Mouse (Mus musculus): ENCODE measurements around the gene Pard3. TPM values are rescaled to one million over a fixed set of nuclear protein-coding genes. Genes with fewer than 3 reads are reported as not detected.

The Pard3 gene
- polyA plus RNA-seq, 1 experiment from 2014 or later, result 7.0 TPM

DNA sequence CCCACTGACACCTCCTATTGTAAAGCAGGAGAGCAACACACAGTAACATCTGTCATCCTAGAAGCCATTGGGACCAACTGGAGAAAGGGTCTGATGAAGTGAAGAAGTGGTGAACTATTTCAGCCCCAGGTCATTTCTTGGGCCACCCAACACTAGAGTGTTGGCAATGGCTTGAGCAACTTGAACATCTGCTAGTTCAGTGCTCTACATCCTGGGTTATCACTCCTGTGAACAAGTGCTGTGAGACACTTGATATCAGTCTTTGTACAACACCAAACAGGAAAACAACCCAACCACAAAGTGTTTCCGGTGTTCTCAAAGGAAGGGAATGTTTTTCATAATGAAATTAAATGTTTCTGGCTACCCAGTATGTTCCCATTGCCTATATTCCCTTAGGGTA lies 438.1 kb downstream of the Pard3 start:
- Histone ChIP-seq H3K4me3 (ENCODE audit: low read depth, low read length) (no peak overlapping the region), H3K27me3 (ENCODE audit: control insufficient read depth, insufficient read depth, low read depth, low read length) (no peaks in the 10 kb centered on the region), H3K27ac (ENCODE audit: low read length) (no peak overlapping the region), H3K9me3 (replicated peaks; ENCODE audit: control insufficient read depth, low read length) (no peaks in the 10 kb centered on the region), H3K4me1 (ENCODE audit: control insufficient read depth, low read depth, low read length) (no peaks in the 10 kb centered on the region), H3K36me3 (ENCODE audit: control insufficient read depth, insufficient read depth) (no peaks in the 10 kb centered on the region), H3K4me2 (ENCODE audit: low read depth, low read length) (no peak overlapping the region), H3K9ac (ENCODE audit: low read depth, low read length) (no peak overlapping the region)
- no peak for ATAC-seq (ENCODE audit: low read depth)
- 20% methylated on average over 1 of the region's 1 CpGs for WGBS (ENCODE audit: insufficient replicate concordance)

DNA sequence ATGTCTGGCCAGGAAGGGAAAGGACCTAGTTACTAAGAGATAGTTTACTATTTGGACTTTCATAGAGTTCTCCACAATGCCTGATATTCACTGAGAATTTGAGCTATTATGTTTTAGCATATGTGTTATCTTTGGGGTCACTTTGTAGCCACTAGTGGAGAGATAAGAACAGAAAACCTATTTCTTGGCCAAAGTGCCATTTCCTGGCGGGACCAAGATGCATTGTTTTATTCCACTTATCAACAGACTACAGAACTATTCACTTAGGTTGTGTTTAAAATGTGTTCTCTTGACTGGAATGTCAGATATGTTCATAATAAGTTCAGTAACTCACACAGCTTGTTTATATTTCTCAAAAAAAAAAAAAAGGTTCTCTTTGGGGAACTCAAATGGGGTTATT lies 441.6 kb downstream of the Pard3 start:
- WGBS (ENCODE audit: insufficient replicate concordance), result 16% methylated on average over 1 of the region's 1 CpGs
- H3K27ac ChIP-seq (ENCODE audit: low read length), result no peak overlapping the region
- H3K9me3 ChIP-seq (replicated peaks; ENCODE audit: control insufficient read depth, low read length), result no peaks in the 10 kb centered on the region
- H3K9ac ChIP-seq (ENCODE audit: low read depth, low read length), result no peak overlapping the region
- H3K36me3 ChIP-seq (ENCODE audit: control insufficient read depth, insufficient read depth), result no peaks in the 10 kb centered on the region
- no peaks in the 10 kb centered on the region for H3K27me3 ChIP-seq (ENCODE audit: control insufficient read depth, insufficient read depth, low read depth, low read length)
- no peak overlapping the region for H3K4me2 ChIP-seq (ENCODE audit: low read depth, low read length)
- no peaks in the 10 kb centered on the region for H3K4me1 ChIP-seq (ENCODE audit: control insufficient read depth, low read depth, low read length)
- no peak overlapping the region for H3K4me3 ChIP-seq (ENCODE audit: low read depth, low read length)
- ATAC-seq (ENCODE audit: low read depth), result no peak

GRCm38 (mm10) chr8:127506336-127506735 lies 442.6 kb downstream of the Pard3 start:
- Histone ChIP-seq H3K9me3 (replicated peaks; ENCODE audit: control insufficient read depth, low read length) (no peaks in the 10 kb centered on the region), H3K36me3 (ENCODE audit: control insufficient read depth, insufficient read depth) (no peaks in the 10 kb centered on the region), H3K4me2 (ENCODE audit: low read depth, low read length) (no peak overlapping the region), H3K27ac (ENCODE audit: low read length) (no peak overlapping the region), H3K27me3 (ENCODE audit: control insufficient read depth, insufficient read depth, low read depth, low read length) (no peaks in the 10 kb centered on the region), H3K9ac (ENCODE audit: low read depth, low read length) (no peak overlapping the region), H3K4me1 (ENCODE audit: control insufficient read depth, low read depth, low read length) (no peaks in the 10 kb centered on the region), H3K4me3 (ENCODE audit: low read depth, low read length) (no peak overlapping the region)
- 42% methylated on average over 1 of the region's 1 CpGs for WGBS (ENCODE audit: insufficient replicate concordance)
- ATAC-seq (ENCODE audit: low read depth), result no peak

DNA sequence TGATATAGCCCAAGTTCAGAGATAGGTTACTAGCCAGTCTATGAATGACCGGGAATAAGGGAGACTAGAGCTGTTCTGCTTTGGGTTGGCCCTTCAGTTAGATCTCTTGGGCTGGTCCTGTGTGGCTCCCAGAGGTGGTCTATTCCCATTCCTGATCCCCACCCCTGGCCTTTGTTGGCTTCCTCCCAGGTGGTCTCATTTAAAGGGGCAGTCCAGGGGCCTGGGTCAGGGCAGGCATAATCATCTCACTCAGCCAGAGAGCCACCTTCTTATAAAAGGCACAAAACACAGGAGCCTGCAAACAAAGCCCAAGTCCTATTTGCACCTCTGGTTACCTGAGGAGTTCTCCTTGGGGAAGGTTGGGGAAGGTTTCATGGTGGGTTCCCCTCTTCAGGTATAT lies 447.6 kb downstream of the Pard3 start:
- no peak for ATAC-seq (ENCODE audit: low read depth)
- H3K4me3 ChIP-seq (ENCODE audit: low read depth, low read length), result no peak overlapping the region
- no peak overlapping the region for H3K9ac ChIP-seq (ENCODE audit: low read depth, low read length)
- H3K36me3 ChIP-seq (ENCODE audit: control insufficient read depth, insufficient read depth), result no peaks in the 10 kb centered on the region
- no peak overlapping the region for H3K4me2 ChIP-seq (ENCODE audit: low read depth, low read length)
- no peaks in the 10 kb centered on the region for H3K9me3 ChIP-seq (replicated peaks; ENCODE audit: control insufficient read depth, low read length)
- H3K4me1 ChIP-seq (ENCODE audit: control insufficient read depth, low read depth, low read length), result peaks cover 16% of the 10 kb centered on the region
- H3K27ac ChIP-seq (ENCODE audit: low read length), result no peak overlapping the region
- no peaks in the 10 kb centered on the region for H3K27me3 ChIP-seq (ENCODE audit: control insufficient read depth, insufficient read depth, low read depth, low read length)
- 67% methylated on average over 1 of the region's 1 CpGs for WGBS (ENCODE audit: insufficient replicate concordance)

- 67% methylated on average over 1 of the region's 1 CpGs for WGBS (ENCODE audit: insufficient replicate concordance)
- Histone ChIP-seq H3K27ac (ENCODE audit: low read length) (no peak overlapping the region), H3K27me3 (ENCODE audit: control insufficient read depth, insufficient read depth, low read depth, low read length) (no peaks in the 10 kb centered on the region), H3K4me1 (ENCODE audit: control insufficient read depth, low read depth, low read length) (peaks cover 17% of the 10 kb centered on the region), H3K4me2 (ENCODE audit: low read depth, low read length) (no peak overlapping the region), H3K4me3 (ENCODE audit: low read depth, low read length) (no peak overlapping the region), H3K36me3 (ENCODE audit: control insufficient read depth, insufficient read depth) (no peaks in the 10 kb centered on the region), H3K9me3 (replicated peaks; ENCODE audit: control insufficient read depth, low read length) (no peaks in the 10 kb centered on the region), H3K9ac (ENCODE audit: low read depth, low read length) (no peak overlapping the region)
- ATAC-seq (ENCODE audit: low read depth), result no peak
These were observed 448.4 kb downstream of the Pard3 start for GRCm38 (mm10) chr8:127512001-127512573.

- Histone ChIP-seq H3K27me3 (ENCODE audit: control insufficient read depth, insufficient read depth, low read depth, low read length) (no peaks in the 10 kb centered on the region), H3K4me3 (ENCODE audit: low read depth, low read length) (no peak overlapping the region), H3K4me1 (ENCODE audit: control insufficient read depth, low read depth, low read length) (peaks cover 17% of the 10 kb centered on the region), H3K27ac (ENCODE audit: low read length) (no peak overlapping the region), H3K36me3 (ENCODE audit: control insufficient read depth, insufficient read depth) (no peaks in the 10 kb centered on the region), H3K4me2 (ENCODE audit: low read depth, low read length) (no peak overlapping the region), H3K9ac (ENCODE audit: low read depth, low read length) (no peak overlapping the region), H3K9me3 (replicated peaks; ENCODE audit: control insufficient read depth, low read length) (no peaks in the 10 kb centered on the region)
- no peak for ATAC-seq (ENCODE audit: low read depth)
- 37% methylated on average over 4 of the region's 4 CpGs for WGBS (ENCODE audit: insufficient replicate concordance)
These were observed 448.9 kb downstream of the Pard3 start for GRCm38 (mm10) chr8:127512580-127512979.

DNA sequence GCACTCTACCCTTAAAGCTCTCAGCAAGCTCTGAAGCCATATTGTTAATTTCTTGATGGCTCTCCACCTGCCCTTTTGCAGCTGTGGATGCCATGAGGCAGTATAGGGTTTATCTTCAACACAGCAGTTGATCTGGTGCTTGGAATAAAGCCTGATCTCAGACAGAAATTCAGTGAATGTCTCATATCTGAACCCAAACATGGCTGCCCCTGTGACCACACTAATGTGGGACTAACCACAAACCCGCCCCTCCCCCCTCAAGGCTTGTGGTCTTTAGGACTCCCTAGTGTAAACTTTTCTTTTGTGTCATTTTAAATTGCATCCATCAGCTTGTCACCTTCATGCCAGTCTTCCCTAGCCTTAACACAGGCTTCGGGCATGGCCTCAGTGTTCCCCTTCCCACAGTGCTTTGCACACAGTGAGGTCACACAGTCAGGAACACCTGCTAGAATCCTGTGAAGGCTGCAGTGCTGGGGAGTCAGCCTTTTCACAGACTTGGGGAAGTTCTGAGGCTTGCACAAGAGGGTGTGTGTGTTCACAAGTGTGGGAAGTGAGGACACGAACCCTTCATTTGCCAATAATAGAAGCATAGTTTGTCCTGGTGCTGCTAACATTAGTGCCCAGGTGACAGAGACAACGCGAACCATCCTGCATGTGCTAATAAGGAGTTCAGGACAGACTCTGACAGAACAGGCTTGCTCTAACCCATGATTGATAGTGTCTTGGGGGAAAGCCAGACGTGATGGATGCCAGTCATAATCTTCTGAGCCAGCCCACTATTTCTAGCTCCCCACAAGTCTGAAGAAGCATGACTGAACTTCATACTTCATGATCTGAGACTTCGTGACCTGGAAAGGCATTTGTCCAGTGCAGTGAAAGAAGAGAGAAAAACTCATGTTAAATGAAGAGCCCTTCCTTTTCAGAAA lies 451.4 kb downstream of the Pard3 start:
- Histone ChIP-seq H3K27ac (ENCODE audit: low read length) (no peak overlapping the region), H3K9ac (ENCODE audit: low read depth, low read length) (no peak overlapping the region), H3K4me2 (ENCODE audit: low read depth, low read length) (no peak overlapping the region), H3K27me3 (ENCODE audit: control insufficient read depth, insufficient read depth, low read depth, low read length) (no peaks in the 10 kb centered on the region), H3K36me3 (ENCODE audit: control insufficient read depth, insufficient read depth) (no peaks in the 10 kb centered on the region), H3K4me3 (ENCODE audit: low read depth, low read length) (no peak overlapping the region), H3K9me3 (replicated peaks; ENCODE audit: control insufficient read depth, low read length) (no peaks in the 10 kb centered on the region), H3K4me1 (ENCODE audit: control insufficient read depth, low read depth, low read length) (peaks cover 17% of the 10 kb centered on the region)
- peak; percentile 31 for ATAC-seq (ENCODE audit: low read depth)
- WGBS (ENCODE audit: insufficient replicate concordance), result 29% methylated on average over 7 of the region's 7 CpGs

- peak; percentile 64 for ATAC-seq (ENCODE audit: low read depth)
- WGBS (ENCODE audit: insufficient replicate concordance), result 10% methylated on average over 2 of the region's 2 CpGs
These were observed 452.4 kb downstream of the Pard3 start for GRCm38 (mm10) chr8:127516043-127516442.

DNA sequence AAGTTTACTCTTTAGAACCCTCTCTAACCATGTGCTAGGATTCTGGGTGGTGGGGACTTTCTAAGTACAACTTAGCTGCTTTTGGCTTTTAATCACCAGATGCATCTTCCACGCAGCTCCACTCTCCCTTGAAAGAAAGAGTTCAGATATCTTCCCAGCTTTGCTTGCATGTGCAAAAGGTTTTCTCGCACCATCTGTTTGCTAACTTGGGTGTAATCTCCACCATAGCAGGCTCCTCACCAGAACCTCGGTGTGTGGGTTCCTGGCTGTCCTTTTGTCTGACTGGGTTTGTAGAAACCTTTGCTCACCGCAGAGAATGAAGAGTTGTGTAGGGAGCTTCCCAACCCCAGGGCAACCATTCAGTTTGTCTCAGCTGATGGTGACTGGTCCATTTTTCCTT lies 462.0 kb downstream of the Pard3 start:
- no peak for ATAC-seq (ENCODE audit: low read depth)
- Histone ChIP-seq H3K9ac (ENCODE audit: low read depth, low read length) (no peak overlapping the region), H3K4me3 (ENCODE audit: low read depth, low read length) (no peak overlapping the region), H3K27me3 (ENCODE audit: control insufficient read depth, insufficient read depth, low read depth, low read length) (no peaks in the 10 kb centered on the region), H3K9me3 (replicated peaks; ENCODE audit: control insufficient read depth, low read length) (no peaks in the 10 kb centered on the region), H3K36me3 (ENCODE audit: control insufficient read depth, insufficient read depth) (no peaks in the 10 kb centered on the region), H3K4me1 (ENCODE audit: control insufficient read depth, low read depth, low read length) (no peaks in the 10 kb centered on the region), H3K27ac (ENCODE audit: low read length) (no peak overlapping the region), H3K4me2 (ENCODE audit: low read depth, low read length) (no peak overlapping the region)
- 50% methylated on average over 4 of the region's 4 CpGs for WGBS (ENCODE audit: insufficient replicate concordance)

More at GRCm38 (mm10) chr8:127516043-127516442, 452.4 kb downstream of the Pard3 start:
- no peaks in the 10 kb centered on the region for H3K36me3 ChIP-seq (ENCODE audit: control insufficient read depth, insufficient read depth)
- no peak overlapping the region for H3K4me2 ChIP-seq (ENCODE audit: low read depth, low read length)
- H3K27ac ChIP-seq (ENCODE audit: low read length), result peak overlapping the region; percentile 5; the same call in 1 of the 2 replicates
- H3K4me3 ChIP-seq (ENCODE audit: low read depth, low read length), result no peak overlapping the region
- no peaks in the 10 kb centered on the region for H3K27me3 ChIP-seq (ENCODE audit: control insufficient read depth, insufficient read depth, low read depth, low read length)
- H3K9me3 ChIP-seq (replicated peaks; ENCODE audit: control insufficient read depth, low read length), result no peaks in the 10 kb centered on the region
- H3K9ac ChIP-seq (ENCODE audit: low read depth, low read length), result no peak overlapping the region; the same call in 1 of the 2 replicates
- H3K4me1 ChIP-seq (ENCODE audit: control insufficient read depth, low read depth, low read length), result peaks cover 17% of the 10 kb centered on the region

Measured in liver, embryonic 16.5 days (tissue).